Mouse (Mus musculus): Measurements from ENCODE around the gene Dab2.

- TF ChIP-seq CTCF (IDR thresholded peaks at IDR 0.05; ENCODE audit: extremely low read depth, insufficient read depth, low read length) (no peak), POLR2A (IDR thresholded peaks at IDR 0.05; ENCODE audit: extremely low read depth, insufficient read depth, low read length) (no peak)
These were observed at the start of gene Dab2 for GRCm38 (mm10) chr15:6299554-6299953.
